Mouse (Mus musculus): Measurements from ENCODE around the gene Slc44a1. TPM values are rescaled to one million over a fixed set of nuclear protein-coding genes. Genes with fewer than 3 reads are reported as not detected.
A peak's percentile ranks its signal among the peaks of the same experiment; 100 is the strongest.

Gene Slc44a1
- polyA plus RNA-seq, 1 experiment from 2014 or later = 4.8 TPM

DNA sequence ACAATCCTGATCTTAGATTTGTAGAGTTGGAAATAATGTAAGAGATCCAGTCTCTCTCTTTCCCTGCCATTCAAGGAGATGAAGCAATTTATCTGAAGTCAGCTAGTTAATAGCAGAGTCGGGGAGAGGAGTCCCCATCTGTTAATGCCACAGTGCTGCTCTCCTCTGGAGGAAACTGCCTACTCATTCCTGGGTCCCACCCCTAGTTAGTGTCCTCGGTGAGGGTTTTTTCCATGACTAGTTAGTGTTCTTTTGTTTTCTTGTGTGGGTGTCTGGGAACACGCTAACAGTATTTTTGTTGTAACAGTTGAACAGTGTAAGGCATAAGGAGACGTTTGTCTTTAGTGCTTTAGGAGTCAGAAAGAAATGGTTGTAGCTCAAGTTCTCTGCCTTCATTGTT is 38.4 kb downstream of the Slc44a1 start:
- no peak overlapping the region for H3K9ac ChIP-seq (ENCODE audit: low read depth, low read length)
- no peak overlapping the region for H3K4me2 ChIP-seq (ENCODE audit: low read length)
- no peaks in the 10 kb centered on the region for H3K9me3 ChIP-seq (ENCODE audit: control insufficient read depth, low read length)
- H3K4me1 ChIP-seq (ENCODE audit: control insufficient read depth, insufficient read depth, low read depth, low read length) = peaks cover 5% of the 10 kb centered on the region
- ATAC-seq = no peak
- no peaks in the 10 kb centered on the region for H3K27me3 ChIP-seq (replicated peaks; ENCODE audit: control insufficient read depth, insufficient read depth, low read length)
- no peaks in the 10 kb centered on the region for H3K36me3 ChIP-seq (ENCODE audit: control insufficient read depth, insufficient read depth, low read length)
- no peak overlapping the region for H3K4me3 ChIP-seq (ENCODE audit: low read length)
- H3K27ac ChIP-seq (ENCODE audit: low read depth, low read length) = no peak overlapping the region
- WGBS = 70% methylated on average over 4 of the region's 4 CpGs

DNA sequence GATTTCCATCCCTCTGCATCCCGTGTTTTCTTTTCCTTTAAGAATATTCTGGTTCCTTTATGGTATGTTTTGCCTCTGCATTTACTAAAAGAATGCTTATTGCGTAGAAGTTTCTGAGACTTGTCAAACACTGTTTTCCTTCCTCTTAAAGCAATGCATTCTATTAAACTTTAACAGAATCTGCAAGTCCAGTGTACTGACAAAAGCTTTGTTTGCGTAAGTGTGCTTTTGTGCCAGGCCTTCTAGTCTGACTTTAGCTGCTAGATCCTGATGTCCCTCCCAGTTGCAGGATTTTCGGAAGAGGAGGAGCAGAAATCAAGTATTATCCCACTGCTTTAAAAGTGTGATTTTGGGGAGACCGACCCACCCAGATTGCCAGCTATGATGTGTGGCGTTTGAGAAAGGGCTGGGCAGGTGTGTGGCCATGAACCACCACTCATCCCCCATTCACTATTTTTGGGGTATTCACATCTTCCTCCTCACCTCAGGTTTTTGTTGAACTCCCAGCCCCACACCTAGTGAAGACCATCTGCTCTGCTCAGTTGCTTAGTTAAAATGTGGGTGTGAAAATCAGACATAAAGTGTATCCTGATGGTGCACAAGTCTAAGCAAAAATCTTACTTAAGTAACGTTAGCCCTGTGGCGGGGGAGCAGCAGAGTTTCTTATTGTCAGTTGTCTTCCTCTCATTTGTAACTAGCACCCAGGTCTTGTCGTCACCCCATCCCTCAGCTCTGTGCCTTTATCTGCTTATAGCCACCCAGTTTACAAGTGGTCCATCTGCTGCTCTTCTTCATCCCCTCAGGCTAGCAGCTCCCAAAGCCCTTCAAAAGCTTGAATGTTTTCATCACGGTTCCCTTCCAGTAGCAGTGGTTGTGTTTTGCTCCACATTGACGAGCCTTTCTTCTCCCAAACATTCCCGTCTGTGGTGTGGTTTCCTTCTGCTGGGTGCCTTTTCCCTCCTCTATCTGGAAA is 47.3 kb downstream of the Slc44a1 start:
- Histone ChIP-seq H3K36me3 (ENCODE audit: control insufficient read depth, insufficient read depth, low read length) (no peaks in the 10 kb centered on the region), H3K4me3 (ENCODE audit: low read length) (no peak overlapping the region), H3K4me2 (ENCODE audit: low read length) (no peak overlapping the region), H3K4me1 (ENCODE audit: control insufficient read depth, insufficient read depth, low read depth, low read length) (no peaks in the 10 kb centered on the region), H3K9me3 (ENCODE audit: control insufficient read depth, low read length) (no peaks in the 10 kb centered on the region), H3K27me3 (replicated peaks; ENCODE audit: control insufficient read depth, insufficient read depth, low read length) (no peaks in the 10 kb centered on the region), H3K27ac (ENCODE audit: low read depth, low read length) (no peak overlapping the region), H3K9ac (ENCODE audit: low read depth, low read length) (no peak overlapping the region)
- WGBS = 71% methylated on average over 12 of the region's 12 CpGs
- no peak for ATAC-seq

DNA sequence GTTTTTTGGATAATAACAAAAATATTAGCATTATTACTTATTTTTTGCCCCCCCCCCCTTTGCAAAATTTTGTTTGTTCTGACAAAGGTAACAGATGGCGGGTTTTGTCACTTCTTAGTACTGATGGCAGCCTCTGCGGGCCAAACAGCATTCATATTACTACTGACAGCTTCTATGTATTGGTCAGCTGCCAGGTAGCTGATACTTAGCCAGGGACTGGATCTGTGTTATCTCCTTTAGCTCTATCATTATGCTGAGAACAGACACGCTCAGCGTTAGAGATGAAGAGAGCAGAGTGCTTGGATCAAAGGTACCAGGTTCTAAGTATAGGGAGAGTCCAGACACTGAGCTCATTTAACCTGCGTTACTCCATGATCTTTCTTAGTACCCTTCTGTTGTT is 48.6 kb downstream of the Slc44a1 start:
- H3K9ac ChIP-seq (ENCODE audit: low read depth, low read length) = no peak overlapping the region
- ATAC-seq = no peak; the same call in 1 of the 2 replicates
- no peaks in the 10 kb centered on the region for H3K36me3 ChIP-seq (ENCODE audit: control insufficient read depth, insufficient read depth, low read length)
- WGBS = 73% methylated on average over 5 of the region's 5 CpGs
- no peak overlapping the region for H3K4me2 ChIP-seq (ENCODE audit: low read length)
- no peak overlapping the region for H3K4me3 ChIP-seq (ENCODE audit: low read length)
- no peak overlapping the region for H3K27ac ChIP-seq (ENCODE audit: low read depth, low read length)
- no peaks in the 10 kb centered on the region for H3K9me3 ChIP-seq (ENCODE audit: control insufficient read depth, low read length)
- H3K4me1 ChIP-seq (ENCODE audit: control insufficient read depth, insufficient read depth, low read depth, low read length) = no peaks in the 10 kb centered on the region
- no peaks in the 10 kb centered on the region for H3K27me3 ChIP-seq (replicated peaks; ENCODE audit: control insufficient read depth, insufficient read depth, low read length)

- Histone ChIP-seq H3K4me1 (ENCODE audit: control insufficient read depth, insufficient read depth, low read depth, low read length) (no peaks in the 10 kb centered on the region), H3K4me2 (ENCODE audit: low read length) (no peak overlapping the region), H3K9me3 (ENCODE audit: control insufficient read depth, low read length) (no peaks in the 10 kb centered on the region), H3K27ac (ENCODE audit: low read depth, low read length) (no peak overlapping the region), H3K27me3 (replicated peaks; ENCODE audit: control insufficient read depth, insufficient read depth, low read length) (no peaks in the 10 kb centered on the region), H3K36me3 (ENCODE audit: control insufficient read depth, insufficient read depth, low read length) (no peaks in the 10 kb centered on the region), H3K9ac (ENCODE audit: low read depth, low read length) (no peak overlapping the region), H3K4me3 (ENCODE audit: low read length) (no peak overlapping the region)
- 90% methylated on average over 7 of the region's 7 CpGs for WGBS
- ATAC-seq = no peak
Measured at GRCm38 (mm10) chr4:53490371-53490770, 50.2 kb downstream of the Slc44a1 start.

GRCm38 (mm10) chr4:53491269-53491668 is 51.1 kb downstream of the Slc44a1 start:
- Histone ChIP-seq H3K4me1 (ENCODE audit: control insufficient read depth, insufficient read depth, low read depth, low read length) (no peaks in the 10 kb centered on the region), H3K36me3 (ENCODE audit: control insufficient read depth, insufficient read depth, low read length) (no peaks in the 10 kb centered on the region), H3K4me3 (ENCODE audit: low read length) (no peak overlapping the region), H3K9ac (ENCODE audit: low read depth, low read length) (no peak overlapping the region), H3K4me2 (ENCODE audit: low read length) (no peak overlapping the region), H3K27me3 (replicated peaks; ENCODE audit: control insufficient read depth, insufficient read depth, low read length) (no peaks in the 10 kb centered on the region), H3K9me3 (ENCODE audit: control insufficient read depth, low read length) (no peaks in the 10 kb centered on the region), H3K27ac (ENCODE audit: low read depth, low read length) (no peak overlapping the region)
- ATAC-seq = no peak
- WGBS = 54% methylated on average over 4 of the region's 4 CpGs

GRCm38 (mm10) chr4:53495646-53496045 is 55.4 kb downstream of the Slc44a1 start:
- Histone ChIP-seq H3K4me2 (ENCODE audit: low read length) (no peak overlapping the region), H3K9ac (ENCODE audit: low read depth, low read length) (no peak overlapping the region), H3K4me1 (ENCODE audit: control insufficient read depth, insufficient read depth, low read depth, low read length) (no peaks in the 10 kb centered on the region), H3K9me3 (ENCODE audit: control insufficient read depth, low read length) (no peaks in the 10 kb centered on the region), H3K4me3 (ENCODE audit: low read length) (no peak overlapping the region), H3K27ac (ENCODE audit: low read depth, low read length) (no peak overlapping the region), H3K36me3 (ENCODE audit: control insufficient read depth, insufficient read depth, low read length) (no peaks in the 10 kb centered on the region), H3K27me3 (replicated peaks; ENCODE audit: control insufficient read depth, insufficient read depth, low read length) (no peaks in the 10 kb centered on the region)
- WGBS = 60% methylated on average over 2 of the region's 2 CpGs
- no peak for ATAC-seq

- no peak overlapping the region for H3K9ac ChIP-seq (ENCODE audit: low read depth, low read length)
- H3K4me1 ChIP-seq (ENCODE audit: control insufficient read depth, insufficient read depth, low read depth, low read length) = no peaks in the 10 kb centered on the region
- no peak overlapping the region for H3K4me2 ChIP-seq (ENCODE audit: low read length)
- H3K9me3 ChIP-seq (ENCODE audit: control insufficient read depth, low read length) = no peaks in the 10 kb centered on the region
- no peak for ATAC-seq
- H3K27ac ChIP-seq (ENCODE audit: low read depth, low read length) = no peak overlapping the region
- H3K4me3 ChIP-seq (ENCODE audit: low read length) = no peak overlapping the region
- no peaks in the 10 kb centered on the region for H3K27me3 ChIP-seq (replicated peaks; ENCODE audit: control insufficient read depth, insufficient read depth, low read length)
- WGBS = 94% methylated on average over 2 of the region's 2 CpGs
- no peaks in the 10 kb centered on the region for H3K36me3 ChIP-seq (ENCODE audit: control insufficient read depth, insufficient read depth, low read length)
Measured at GRCm38 (mm10) chr4:53502764-53503163, 62.6 kb downstream of the Slc44a1 start.

- H3K27ac ChIP-seq (ENCODE audit: low read depth, low read length) = peak overlapping the region; percentile 85
- 29% methylated on average over 15 of the region's 15 CpGs for WGBS
- H3K4me3 ChIP-seq (ENCODE audit: low read length) = no peak overlapping the region
- H3K4me1 ChIP-seq (ENCODE audit: control insufficient read depth, insufficient read depth, low read depth, low read length) = peaks cover 27% of the 10 kb centered on the region
- peak; percentile 86 for ATAC-seq
- no peaks in the 10 kb centered on the region for H3K36me3 ChIP-seq (ENCODE audit: control insufficient read depth, insufficient read depth, low read length)
- H3K4me2 ChIP-seq (ENCODE audit: low read length) = peak overlapping the region; percentile 26
- H3K9ac ChIP-seq (ENCODE audit: low read depth, low read length) = peak overlapping the region; percentile 41; the same call in 1 of the 2 replicates
- no peaks in the 10 kb centered on the region for H3K9me3 ChIP-seq (ENCODE audit: control insufficient read depth, low read length)
- no peaks in the 10 kb centered on the region for H3K27me3 ChIP-seq (replicated peaks; ENCODE audit: control insufficient read depth, insufficient read depth, low read length)
Measured at GRCm38 (mm10) chr4:53512131-53512916, 72.1 kb downstream of the Slc44a1 start.

Data from hindbrain, embryonic 16.5 days (tissue).